Mouse (Mus musculus) limb, embryonic 11.5 days (tissue): ENCODE measurements around the gene Sike1. TPM values are rescaled to one million over a fixed set of nuclear protein-coding genes. Genes with fewer than 3 reads are reported as not detected.

ENCODE experiments used
- ATAC-seq: fragments of 200-750 bp; cut with Nextera tagmentation; 2 replicates; pipeline ENCODE4 v1.8.0; 2017; ENCODE audit warnings: low read depth; ENCODE audit not compliant: insufficient number of reproducible peaks, low FRiP score, low TSS enrichment
- DNase-seq: peaks from one replicate; pipeline ENCODE4 v3.0.0-alpha.2; 2015; ENCODE audit warnings: low spot score
- H3K27ac ChIP-seq: fragments of 300-500 bp; sonication (generic); replicated peaks from 2 replicates; pipeline ENCODE4 v1.5.1; 2014; ENCODE audit warnings: low read depth, mild to moderate bottlenecking, low read length
- H3K27me3 ChIP-seq: fragments of 300-500 bp; sonication (generic); 2 replicates; pipeline ENCODE4 v1.6.1; 2014; ENCODE audit warnings: mild to moderate bottlenecking, low read length, mixed read lengths; ENCODE audit not compliant: control insufficient read depth, insufficient read depth
- H3K36me3 ChIP-seq: fragments of 300-500 bp; sonication (generic); 2 replicates; pipeline ENCODE4 v1.6.1; 2014; ENCODE audit warnings: mild to moderate bottlenecking, low read length, moderate library complexity, mixed read lengths; ENCODE audit not compliant: control insufficient read depth, insufficient read depth
- H3K4me1 ChIP-seq: fragments of 300-500 bp; sonication (generic); 2 replicates; pipeline ENCODE4 v1.6.1; 2014; ENCODE audit warnings: low read length, mixed read lengths; ENCODE audit not compliant: control insufficient read depth, insufficient read depth
- H3K4me2 ChIP-seq: fragments of 300-500 bp; sonication (generic); 2 replicates; pipeline ENCODE4 v1.6.1; 2014; ENCODE audit warnings: low read depth, mild to moderate bottlenecking, moderate library complexity; ENCODE audit not compliant: severe bottlenecking
- H3K4me3 ChIP-seq: fragments of 300-500 bp; sonication (generic); 2 replicates; pipeline ENCODE4 v1.5.1; 2014; ENCODE audit warnings: low read depth, low read length
- H3K9ac ChIP-seq: fragments of 300-500 bp; sonication (generic); 2 replicates; pipeline ENCODE4 v1.6.1; 2014; ENCODE audit warnings: mild to moderate bottlenecking, low read length
- H3K9me3 ChIP-seq: fragments of 300-500 bp; sonication (generic); 2 replicates; pipeline ENCODE4 v1.6.1; 2016; ENCODE audit warnings: low read length; ENCODE audit not compliant: control insufficient read depth
- whole genome bisulfite sequencing: fragments of 180-500 bp; shearing (Covaris S2); extraction: QIAGEN DNeasy Blood & Tissue Kit; methylation state at CpG from one replicate; pipeline ENCODE4 v1.1.7; 2014; 5-methylcytosine and 5-hydroxymethylcytosine counted together
- polyA plus RNA-seq: library from polyadenylated mRNA; unstranded; fragments of >200 nt; fragmentation: Nextera tagmentation; extraction: Ambion mirVana; gene quantifications from 2 replicates; pipeline ENCODE4 v1.2.1, GENCODE M21; 2014

Gene Sike1
- polyA plus RNA-seq, 1 experiment from 2014 or later = 57.8 TPM

DNA sequence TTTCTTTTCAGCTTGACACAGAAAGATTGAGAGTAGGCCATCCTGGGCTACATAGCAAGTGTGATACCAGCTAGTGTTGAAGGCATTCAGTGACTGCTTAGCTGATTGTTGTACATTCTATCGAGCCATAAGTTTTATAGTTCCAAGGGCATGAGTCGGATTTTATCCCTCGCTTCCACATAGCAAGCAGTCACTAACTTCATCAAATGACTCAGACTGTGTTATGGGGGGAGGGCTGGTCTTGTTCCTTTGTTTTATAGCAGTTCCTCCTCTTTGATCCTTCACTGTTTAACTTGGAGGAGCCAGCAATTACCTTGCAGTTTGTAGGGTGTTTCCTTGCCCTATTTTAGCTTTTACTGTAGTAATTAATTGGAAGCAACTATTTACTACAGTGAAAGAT, 2.1 kb downstream of the Sike1 start:
- H3K4me2 ChIP-seq = no peak overlapping the region
- H3K27me3 ChIP-seq = no peaks in the 10 kb centered on the region
- peaks cover 11% of the 10 kb centered on the region for H3K36me3 ChIP-seq
- H3K9me3 ChIP-seq = no peaks in the 10 kb centered on the region
- H3K9ac ChIP-seq = no peak overlapping the region
- H3K27ac ChIP-seq = no peak overlapping the region
- WGBS = 60% methylated on average over 3 of the region's 3 CpGs
- ATAC-seq (no peak), DNase-seq (no peak)
- 0 out of 2 replicates have a peak, but pooled peaks cover 2% of the 10 kb centered on the region for H3K4me1 ChIP-seq
- no peak overlapping the region for H3K4me3 ChIP-seq

DNA sequence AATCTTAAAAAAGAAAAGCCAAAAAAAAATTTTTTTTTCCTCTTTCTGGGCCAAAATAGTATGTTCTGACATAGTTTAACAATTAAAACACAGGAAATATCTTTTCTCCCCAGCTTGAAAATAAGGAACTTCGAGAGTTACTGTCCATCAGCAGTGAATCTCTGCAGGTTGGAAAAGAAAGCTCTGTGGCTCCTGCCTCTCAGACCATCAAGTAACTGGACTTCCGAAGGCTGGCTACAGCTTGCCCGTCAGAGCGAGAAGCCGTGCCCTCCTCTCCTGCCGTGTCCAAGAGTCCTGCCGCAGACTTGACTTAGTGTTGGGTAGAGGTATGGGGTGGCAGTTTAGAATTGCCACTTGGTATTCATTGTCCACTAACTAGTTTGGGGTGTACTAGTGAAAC, 6.1 kb downstream of the Sike1 start:
- DNase-seq (no peak), ATAC-seq (no peak)
- WGBS = 93% methylated on average over 7 of the region's 7 CpGs
- Histone ChIP-seq H3K4me3 (no peak overlapping the region), H3K9me3 (no peaks in the 10 kb centered on the region), H3K4me1 (0 out of 2 replicates have a peak, but pooled peaks cover under 1% of the 10 kb centered on the region), H3K36me3 (peaks cover 11% of the 10 kb centered on the region), H3K27me3 (no peaks in the 10 kb centered on the region), H3K4me2 (no peak overlapping the region), H3K27ac (no peak overlapping the region), H3K9ac (no peak overlapping the region)

DNA sequence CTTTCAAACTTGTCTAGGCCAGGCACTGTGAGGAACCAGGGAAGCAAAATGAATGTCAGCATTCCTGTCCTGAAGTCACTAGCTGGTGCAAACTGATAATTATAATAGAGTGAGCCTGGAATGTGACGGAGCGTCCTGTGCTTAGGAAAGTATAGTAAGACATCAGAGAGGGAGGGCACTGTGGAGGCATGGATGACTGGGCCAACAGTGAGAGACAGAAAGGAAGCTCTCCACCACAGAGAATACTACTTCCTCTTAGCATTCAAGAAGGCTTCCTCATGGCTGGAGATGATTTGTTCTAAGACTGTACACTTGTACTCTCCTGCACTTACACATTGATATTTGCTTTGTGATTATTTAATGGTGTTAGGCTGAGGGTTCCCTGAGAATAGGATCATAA, 21.8 kb downstream of the Sike1 start:
- H3K4me2 ChIP-seq = no peak overlapping the region
- DNase-seq (no peak), ATAC-seq (no peak)
- H3K9me3 ChIP-seq = no peaks in the 10 kb centered on the region
- 77% methylated on average over 2 of the region's 2 CpGs for WGBS
- H3K27me3 ChIP-seq = no peaks in the 10 kb centered on the region
- H3K9ac ChIP-seq = no peak overlapping the region
- H3K4me1 ChIP-seq = no peaks in the 10 kb centered on the region
- no peak overlapping the region for H3K27ac ChIP-seq
- H3K4me3 ChIP-seq = no peak overlapping the region
- H3K36me3 ChIP-seq = no peaks in the 10 kb centered on the region

- no peaks in the 10 kb centered on the region for H3K36me3 ChIP-seq
- no peak overlapping the region; the same call in 1 of the 2 replicates for H3K4me2 ChIP-seq
- no peak overlapping the region for H3K9ac ChIP-seq
- H3K27ac ChIP-seq = no peak overlapping the region
- H3K4me3 ChIP-seq = no peak overlapping the region
- no peak for ATAC-seq
- WGBS = 96% methylated on average over 2 of the region's 2 CpGs
- no peaks in the 10 kb centered on the region for H3K9me3 ChIP-seq
- no peak for DNase-seq
- H3K4me1 ChIP-seq = no peaks in the 10 kb centered on the region
- no peaks in the 10 kb centered on the region for H3K27me3 ChIP-seq
Measured at GRCm38 (mm10) chr3:103019462-103019861, 24.0 kb downstream of the Sike1 start.

GRCm38 (mm10) chr3:103020249-103020942, 24.9 kb downstream of the Sike1 start, which contains the start of gene Csde1:
Gene Csde1 (plus strand): TSS chr3:103020426.
- ATAC-seq = peak; percentile 95
- 0% methylated on average over 55 of the region's 55 CpGs for WGBS
- peak within 1 kb of the TSS; percentile 99 for H3K9ac ChIP-seq

DNA sequence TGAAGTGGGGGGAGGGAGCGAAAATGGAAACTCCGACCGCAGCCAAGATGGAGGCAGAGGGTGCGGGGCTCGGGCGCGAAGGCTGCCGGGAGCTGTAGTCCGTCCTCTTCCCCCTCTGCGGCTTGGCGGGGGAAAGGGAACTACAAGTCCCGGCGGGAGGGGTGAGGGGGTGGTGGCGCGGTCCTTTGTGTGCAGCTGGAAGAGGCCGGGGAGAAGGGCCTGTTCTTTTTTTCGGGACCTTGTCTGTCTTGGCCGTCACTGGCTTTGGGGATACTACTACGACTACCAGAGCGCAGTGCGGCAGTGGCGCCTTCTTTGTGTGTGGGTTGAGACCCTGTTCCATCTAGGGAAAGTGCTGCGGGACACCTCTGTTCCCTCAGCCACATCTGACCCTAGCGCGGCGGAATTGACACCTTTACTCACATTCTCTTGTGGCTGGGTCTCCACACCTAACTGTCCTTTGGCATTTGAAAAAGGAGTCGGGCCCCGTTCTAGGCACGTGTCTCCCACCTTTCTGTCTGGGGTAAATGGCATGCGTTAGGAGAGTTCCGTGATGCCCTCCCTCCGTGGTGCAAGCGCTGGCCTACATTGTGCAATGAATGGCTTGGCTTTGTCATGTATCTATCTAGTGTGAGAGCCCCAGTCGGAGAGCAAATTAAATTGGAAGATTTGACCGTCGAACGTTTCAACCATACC, 25.6 kb downstream of the Sike1 start:
- no peaks in the 10 kb centered on the region for H3K27me3 ChIP-seq
- peak overlapping the region; percentile 93 for H3K27ac ChIP-seq
- H3K36me3 ChIP-seq = no peaks in the 10 kb centered on the region
- no peaks in the 10 kb centered on the region for H3K4me1 ChIP-seq
- H3K4me2 ChIP-seq = peak overlapping the region; percentile 73
- peak overlapping the region; percentile 92 for H3K4me3 ChIP-seq
- DNase-seq (peak; percentile 95), ATAC-seq (peak; percentile 94)
- WGBS = under 1% methylated on average over 36 of the region's 37 CpGs
- H3K9ac ChIP-seq = peak overlapping the region; percentile 99
- no peaks in the 10 kb centered on the region for H3K9me3 ChIP-seq

More at GRCm38 (mm10) chr3:103020249-103020942, 24.9 kb downstream of the Sike1 start, which contains the start of gene Csde1:
- H3K4me3 ChIP-seq = peak within 1 kb of the TSS; percentile 92
- H3K36me3 ChIP-seq = no peaks in the 10 kb centered on the region
- no peaks in the 10 kb centered on the region for H3K27me3 ChIP-seq
- peak; percentile 98 for DNase-seq
- H3K4me2 ChIP-seq = peak within 1 kb of the TSS; percentile 73
- H3K9me3 ChIP-seq = no peaks in the 10 kb centered on the region
- peak within 1 kb of the TSS; percentile 93 for H3K27ac ChIP-seq
- H3K4me1 ChIP-seq = no peaks in the 10 kb centered on the region

GRCm38 (mm10) chr3:103026174-103026573, 30.7 kb downstream of the Sike1 start:
- H3K27me3 ChIP-seq = no peaks in the 10 kb centered on the region
- no peak for ATAC-seq
- no peak overlapping the region for H3K27ac ChIP-seq
- no peak overlapping the region for H3K4me2 ChIP-seq
- H3K4me1 ChIP-seq = no peaks in the 10 kb centered on the region
- H3K36me3 ChIP-seq = peaks cover 14% of the 10 kb centered on the region
- no peak overlapping the region for H3K9ac ChIP-seq
- H3K4me3 ChIP-seq = no peak overlapping the region
- 88% methylated on average over 1 of the region's 1 CpGs for WGBS
- H3K9me3 ChIP-seq = no peaks in the 10 kb centered on the region
- no peak for DNase-seq

DNA sequence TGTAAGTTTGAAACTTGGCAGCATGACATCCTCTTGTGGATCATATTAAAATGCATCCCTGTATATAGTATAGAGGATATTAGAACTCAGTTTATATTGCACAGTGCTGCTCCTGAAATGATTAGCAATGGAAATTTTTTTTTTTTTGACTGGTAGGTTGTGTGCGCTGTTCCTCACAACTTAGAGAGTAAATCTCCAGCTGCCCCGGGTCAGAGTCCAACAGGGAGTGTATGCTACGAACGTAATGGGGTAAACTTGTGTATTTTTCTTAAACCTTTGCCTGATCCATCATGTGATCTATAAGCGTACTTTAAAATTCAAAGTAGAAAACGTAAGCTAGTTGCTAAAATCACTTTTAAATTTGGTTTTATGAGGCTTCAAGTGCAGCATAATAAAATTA, 44.8 kb downstream of the Sike1 start:
- WGBS = 96% methylated on average over 6 of the region's 6 CpGs
- DNase-seq (no peak), ATAC-seq (no peak)
- Histone ChIP-seq H3K27ac (no peak overlapping the region), H3K36me3 (peaks cover 5% of the 10 kb centered on the region; the same call in 1 of the 2 replicates), H3K27me3 (no peaks in the 10 kb centered on the region), H3K9me3 (no peaks in the 10 kb centered on the region), H3K4me3 (no peak overlapping the region), H3K4me2 (no peak overlapping the region), H3K9ac (no peak overlapping the region), H3K4me1 (no peaks in the 10 kb centered on the region)
